Mouse (Mus musculus): ENCODE data around the gene Chmp6.

Chmp6 gene

GRCm38 (mm10) chr11:119909436-119909835 lies 3.8 kb upstream of the Chmp6 start:
- DNase-seq (ENCODE audit: low spot score), result no peak

GRCm38 (mm10) chr11:119912845-119913244 lies 396 bp upstream of the Chmp6 start:
- DNase-seq (ENCODE audit: low spot score), result no peak

- DNase-seq (ENCODE audit: low spot score), result no peak
Observed at GRCm38 (mm10) chr11:119913935-119914314, 684 bp downstream of the Chmp6 start.

- DNase-seq (ENCODE audit: low spot score), result no peak
Observed at GRCm38 (mm10) chr11:119914381-119914780, 1.1 kb downstream of the Chmp6 start.

GRCm38 (mm10) chr11:119915666-119916065 lies 2.4 kb downstream of the Chmp6 start:
- DNase-seq (ENCODE audit: low spot score), result no peak

GRCm38 (mm10) chr11:119916102-119916790 lies 3.0 kb downstream of the Chmp6 start:
- no peak for DNase-seq (ENCODE audit: low spot score)

GRCm38 (mm10) chr11:119916834-119917469 lies 3.7 kb downstream of the Chmp6 start:
- no peak for DNase-seq (ENCODE audit: low spot score)

GRCm38 (mm10) chr11:119918521-119918920 lies 5.3 kb downstream of the Chmp6 start:
- DNase-seq (ENCODE audit: low spot score), result no peak

- no peak for DNase-seq (ENCODE audit: low spot score)
Observed at GRCm38 (mm10) chr11:119919432-119919831, 6.2 kb downstream of the Chmp6 start.

GRCm38 (mm10) chr11:119919897-119920296 lies 6.7 kb downstream of the Chmp6 start:
- no peak for DNase-seq (ENCODE audit: low spot score)

GRCm38 (mm10) chr11:119920668-119921067 lies 7.4 kb downstream of the Chmp6 start:
- DNase-seq (ENCODE audit: low spot score), result no peak

- no peak for DNase-seq (ENCODE audit: low spot score)
Observed at GRCm38 (mm10) chr11:119925176-119925575, 11.9 kb downstream of the Chmp6 start.

- DNase-seq (ENCODE audit: low spot score), result no peak
Observed at GRCm38 (mm10) chr11:119926762-119927161, 13.5 kb downstream of the Chmp6 start.

GRCm38 (mm10) chr11:119928023-119928681 lies 14.9 kb downstream of the Chmp6 start:
- no peak for DNase-seq (ENCODE audit: low spot score)

GRCm38 (mm10) chr11:119929603-119930265 lies 16.5 kb downstream of the Chmp6 start:
- no peak for DNase-seq (ENCODE audit: low spot score)

GRCm38 (mm10) chr11:119931809-119932208 lies 18.6 kb downstream of the Chmp6 start:
- DNase-seq (ENCODE audit: low spot score), result no peak

GRCm38 (mm10) chr11:119933142-119933541 lies 19.9 kb downstream of the Chmp6 start:
- DNase-seq (ENCODE audit: low spot score), result no peak

GRCm38 (mm10) chr11:119933819-119934583 lies 20.8 kb downstream of the Chmp6 start:
- DNase-seq (ENCODE audit: low spot score), result no peak

- DNase-seq (ENCODE audit: low spot score), result no peak
Observed at GRCm38 (mm10) chr11:119934773-119935172, 21.5 kb downstream of the Chmp6 start.

GRCm38 (mm10) chr11:119935457-119935856 lies 22.2 kb downstream of the Chmp6 start:
- DNase-seq (ENCODE audit: low spot score), result no peak

GRCm38 (mm10) chr11:119936456-119936855 lies 23.2 kb downstream of the Chmp6 start:
- no peak for DNase-seq (ENCODE audit: low spot score)

GRCm38 (mm10) chr11:119937216-119937615 lies 24.0 kb downstream of the Chmp6 start:
- peak; percentile 70 for DNase-seq (ENCODE audit: low spot score)
